Mouse (Mus musculus): ENCODE results near the gene Alox15. TPM values are rescaled to one million over a fixed set of nuclear protein-coding genes. Genes with fewer than 3 reads are reported as not detected.

Alox15 gene
- polyA plus RNA-seq (2017; shearing (Covaris generic)) = 0.24 TPM

DNA sequence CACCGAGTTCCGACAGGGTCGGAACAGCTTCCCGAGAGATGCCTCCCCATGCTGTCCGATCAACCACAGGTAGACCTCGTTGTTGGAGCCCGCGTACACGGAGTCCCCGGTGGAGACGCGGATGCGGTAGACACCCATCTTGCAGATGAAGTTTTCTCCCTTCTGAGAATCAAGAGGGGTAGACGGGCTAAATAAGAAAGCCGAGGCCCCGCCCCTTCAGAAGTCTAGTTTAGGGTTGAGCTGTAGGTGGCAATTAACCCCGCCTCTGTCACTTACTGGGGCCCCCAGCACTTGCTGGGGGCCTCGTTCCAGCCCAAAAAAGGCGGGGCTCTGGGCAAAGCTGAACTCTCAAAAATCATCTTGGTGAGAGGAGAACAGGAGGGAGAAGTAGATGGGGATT lies at the start of gene Alox15:
Alox15 (minus strand) TSS at position 164 of the 400 bp plus-strand sequence.

DNA sequence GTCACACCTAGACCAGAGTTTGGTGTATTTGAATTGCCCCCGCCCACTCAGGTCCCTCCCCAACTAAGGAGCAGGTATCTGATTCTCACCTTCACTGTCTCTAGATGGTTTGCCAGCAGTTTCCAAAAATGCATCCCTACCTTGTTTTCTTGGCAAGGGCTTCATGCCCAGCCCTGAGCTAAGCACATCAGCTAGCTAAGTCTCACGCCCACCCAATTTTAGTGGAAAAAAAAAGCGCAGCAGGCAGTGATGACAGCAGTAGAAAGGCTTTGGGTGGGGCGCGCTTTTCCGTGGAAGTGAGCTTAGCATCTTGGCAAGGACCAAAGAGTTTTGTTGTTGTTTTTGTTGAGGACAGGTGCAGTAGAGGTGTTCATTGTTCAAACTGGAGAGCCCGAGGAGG lies 29.3 kb downstream of the Alox15 start, which contains the start of gene Alox12e:
Alox12e (minus strand) TSS at position 101 of the 400 bp plus-strand sequence.

Other genes starting within 250 kb of the Alox15 start
- gene Mgl2, start 221.7 kb downstream of the Alox15 start, polyA plus RNA-seq (2017; shearing (Covaris generic)) = not detected
- not detected for gene Clec10a, start 195.8 kb downstream of the Alox15 start, polyA plus RNA-seq (2017; shearing (Covaris generic))
- gene Slc16a11, start 139.3 kb downstream of the Alox15 start, polyA plus RNA-seq (2017; shearing (Covaris generic)) = 0.94 TPM
- 5.5 TPM for gene Slc16a13, start 131.0 kb downstream of the Alox15 start, polyA plus RNA-seq (2017; shearing (Covaris generic))
- 0.51 TPM for gene Bcl6b, start 122.2 kb downstream of the Alox15 start, polyA plus RNA-seq (2017; shearing (Covaris generic))
- gene 0610010K14Rik, start 114.1 kb downstream of the Alox15 start, polyA plus RNA-seq (2017; shearing (Covaris generic)) = 171 TPM
- gene Gm21988, start 112.2 kb downstream of the Alox15 start, polyA plus RNA-seq (2017; shearing (Covaris generic)) = 5.5 TPM
- gene Rnasek, start 112.2 kb downstream of the Alox15 start, polyA plus RNA-seq (2017; shearing (Covaris generic)) = 272 TPM
- not detected for gene Alox12, start 96.7 kb downstream of the Alox15 start, polyA plus RNA-seq (2017; shearing (Covaris generic))
- gene Alox12e, start 29.4 kb downstream of the Alox15 start, polyA plus RNA-seq (2017; shearing (Covaris generic)) = not detected
- gene Pelp1, start 58.0 kb upstream of the Alox15 start, polyA plus RNA-seq (2017; shearing (Covaris generic)) = 11.3 TPM
- 168 TPM for gene Arrb2, start 80.6 kb upstream of the Alox15 start, polyA plus RNA-seq (2017; shearing (Covaris generic))
- gene Med11, start 99.9 kb upstream of the Alox15 start, polyA plus RNA-seq (2017; shearing (Covaris generic)) = 81.3 TPM
- gene Zmynd15, start 107.4 kb upstream of the Alox15 start, polyA plus RNA-seq (2017; shearing (Covaris generic)) = 0.60 TPM
- gene Cxcl16, start 108.0 kb upstream of the Alox15 start, polyA plus RNA-seq (2017; shearing (Covaris generic)) = 0.43 TPM
- 2.6 TPM for gene Tm4sf5, start 153.2 kb upstream of the Alox15 start, polyA plus RNA-seq (2017; shearing (Covaris generic))
- not detected for gene Vmo1, start 162.6 kb upstream of the Alox15 start, polyA plus RNA-seq (2017; shearing (Covaris generic))
- gene Gltpd2, start 167.2 kb upstream of the Alox15 start, polyA plus RNA-seq (2017; shearing (Covaris generic)) = not detected
- 402 TPM for gene Psmb6, start 173.3 kb upstream of the Alox15 start, polyA plus RNA-seq (2017; shearing (Covaris generic))
- not detected for gene Gm40193, start 180.9 kb upstream of the Alox15 start, polyA plus RNA-seq (2017; shearing (Covaris generic))
- 7.0 TPM for gene Pld2, start 188.0 kb upstream of the Alox15 start, polyA plus RNA-seq (2017; shearing (Covaris generic))
- 9.0 TPM for gene Mink1, start 210.8 kb upstream of the Alox15 start, polyA plus RNA-seq (2017; shearing (Covaris generic))

Data from inflammation-experienced regulatory T-cells, adult 16 weeks (primary cell).